Mouse (Mus musculus): Measurements from ENCODE around the gene Vps33b.

Vps33b gene

GRCm38 (mm10) chr7:80267764-80268163 lies 1.7 kb upstream of the Vps33b start:
- no peak for DNase-seq (ENCODE audit: low spot score in 2 of 2)

GRCm38 (mm10) chr7:80269751-80270255 lies 354 bp downstream of the Vps33b start:
- DNase-seq (ENCODE audit: low spot score in 2 of 2): no peak

DNA sequence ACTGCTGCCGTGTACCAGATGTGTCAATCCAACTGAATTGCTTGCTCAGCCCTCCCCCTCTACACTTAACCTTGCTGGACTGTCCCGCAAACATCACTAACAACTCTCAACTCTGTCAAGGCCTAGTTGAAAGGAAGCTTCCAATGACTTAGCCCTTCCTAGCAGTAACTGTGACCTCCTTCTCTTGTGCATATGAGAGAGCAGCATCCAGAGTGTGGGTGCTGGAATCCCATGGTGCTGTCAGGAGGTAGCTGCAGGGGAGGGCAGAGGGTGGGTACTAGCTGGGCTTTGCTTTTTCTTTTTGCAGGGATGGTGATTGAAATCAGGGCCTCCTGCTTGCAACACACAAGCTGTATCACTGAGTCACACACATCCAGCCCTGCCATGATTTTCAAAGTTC lies 4.0 kb downstream of the Vps33b start:
- DNase-seq (ENCODE audit: low spot score in 2 of 2): no peak

DNA sequence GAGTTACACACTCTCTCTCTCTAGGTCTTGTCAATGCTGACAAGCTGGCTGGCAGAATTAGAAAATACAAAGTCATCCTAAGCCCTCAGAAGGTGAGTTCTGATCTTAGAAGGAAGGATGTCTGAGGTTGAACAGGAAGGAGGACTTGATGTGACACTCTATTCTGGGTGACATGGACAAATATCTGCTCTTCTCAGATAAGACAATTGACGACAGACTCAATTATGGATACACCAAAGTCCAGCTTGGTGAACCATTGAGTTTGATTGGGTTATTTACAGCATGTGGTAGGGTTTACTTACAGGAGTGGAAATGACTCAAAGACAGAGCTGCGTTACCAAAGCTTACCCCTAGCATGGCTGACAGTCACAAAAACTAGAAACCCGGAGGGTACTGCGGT lies 6.9 kb downstream of the Vps33b start:
- no peak for DNase-seq (ENCODE audit: low spot score in 2 of 2)

- DNase-seq (ENCODE audit: low spot score in 2 of 2): no peak
These were observed 10.6 kb downstream of the Vps33b start for GRCm38 (mm10) chr7:80280032-80280431.

DNA sequence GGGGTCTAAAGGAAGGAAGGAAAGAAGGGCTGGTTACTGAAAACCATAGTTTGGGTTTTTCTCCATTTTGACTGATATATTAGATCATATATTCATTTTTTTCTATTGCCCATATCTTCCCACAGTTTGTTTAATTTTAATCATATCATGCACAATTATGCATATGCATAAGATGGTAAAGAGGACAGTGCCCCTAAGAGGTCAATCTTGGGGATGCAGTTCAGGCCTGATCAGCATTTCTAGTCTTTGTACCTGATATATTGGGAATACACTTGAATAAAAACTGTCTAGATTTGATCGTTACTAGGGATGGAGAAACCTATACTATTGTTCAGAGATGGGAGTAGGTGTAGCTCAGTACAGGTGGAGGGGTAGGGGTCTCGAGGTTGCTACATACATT lies 11.5 kb downstream of the Vps33b start:
- DNase-seq (ENCODE audit: low spot score in 2 of 2): no peak

DNA sequence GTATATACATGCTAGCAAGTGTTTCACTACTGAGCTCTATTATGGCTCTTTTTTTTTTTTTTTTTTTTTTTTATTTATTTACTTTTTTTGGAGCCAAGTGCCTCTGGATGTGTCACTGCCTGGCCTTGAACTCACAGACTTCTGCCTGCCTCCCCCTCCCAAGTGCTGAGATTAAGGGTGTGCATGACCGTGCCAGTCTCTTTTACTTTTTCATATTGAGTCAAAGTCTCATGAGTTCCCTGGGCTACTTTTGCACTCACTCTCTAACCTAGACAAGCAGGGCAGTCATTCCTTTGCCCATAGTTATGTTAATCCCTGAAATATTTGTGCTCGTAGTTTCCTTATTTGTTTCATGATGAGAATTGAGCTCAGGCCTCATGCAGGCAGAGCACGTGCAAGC lies 12.2 kb downstream of the Vps33b start:
- no peak for DNase-seq (ENCODE audit: low spot score in 2 of 2)

GRCm38 (mm10) chr7:80283226-80283918 lies 13.9 kb downstream of the Vps33b start:
- DNase-seq (ENCODE audit: low spot score in 2 of 2): no peak

DNA sequence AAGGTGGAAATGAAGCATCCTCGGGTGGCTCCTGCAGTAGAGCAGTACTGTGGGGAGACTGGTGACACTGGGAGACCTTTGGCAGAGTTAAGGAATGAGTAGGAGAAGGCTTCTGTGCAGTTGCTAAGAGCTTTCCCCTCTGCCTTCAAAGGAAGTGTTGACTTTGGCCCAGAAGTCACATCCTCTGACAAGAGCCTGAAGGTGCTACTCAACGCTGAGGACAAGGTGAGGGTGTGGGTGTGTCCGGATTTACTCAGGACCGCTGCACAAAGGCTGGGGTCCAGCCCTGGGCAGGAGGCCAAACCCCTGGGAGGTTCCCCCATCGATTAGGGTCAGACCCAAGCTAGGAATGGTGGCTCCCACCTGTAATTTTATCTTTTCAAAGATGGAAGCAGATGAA lies 14.9 kb downstream of the Vps33b start:
- DNase-seq (ENCODE audit: low spot score in 2 of 2): no peak

GRCm38 (mm10) chr7:80285725-80286124 lies 16.3 kb downstream of the Vps33b start:
- DNase-seq (ENCODE audit: low spot score in 2 of 2): no peak

DNA sequence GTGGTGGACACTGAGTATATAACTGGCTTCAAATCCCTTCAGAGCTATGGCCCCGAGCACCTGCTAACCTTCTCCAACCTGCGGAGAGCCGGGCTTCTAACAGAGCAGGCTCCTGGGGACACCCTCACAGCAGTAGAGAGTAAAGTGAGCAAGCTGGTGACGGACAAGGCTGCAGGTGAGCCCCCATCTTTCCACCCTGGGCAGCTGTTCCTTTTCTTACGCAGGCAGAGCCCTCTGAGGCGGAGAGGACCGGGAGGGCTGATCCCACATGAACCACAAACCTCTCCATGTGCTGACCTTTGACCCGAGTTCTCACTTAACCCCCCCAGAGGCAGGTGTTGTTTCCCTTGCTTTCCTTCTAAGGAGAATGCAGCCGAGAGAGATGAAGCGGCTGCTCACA lies 18.3 kb downstream of the Vps33b start:
- no peak for DNase-seq (ENCODE audit: low spot score in 2 of 2)

- DNase-seq (ENCODE audit: low spot score in 2 of 2): peak; percentile 98
These were observed 24.8 kb downstream of the Vps33b start, which contains the start of gene Prc1 for GRCm38 (mm10) chr7:80294062-80294763. Gene Prc1, plus strand, starts transcription at chr7:80294450.

GRCm38 (mm10) chr7:80294764-80295648 lies 25.6 kb downstream of the Vps33b start:
- no peak for DNase-seq (ENCODE audit: low spot score in 2 of 2)

- no peak for DNase-seq (ENCODE audit: low spot score in 2 of 2)
These were observed 27.0 kb downstream of the Vps33b start for GRCm38 (mm10) chr7:80296462-80296861.

- no peak for DNase-seq (ENCODE audit: low spot score in 2 of 2)
These were observed 27.6 kb downstream of the Vps33b start for GRCm38 (mm10) chr7:80297041-80297440.

DNA sequence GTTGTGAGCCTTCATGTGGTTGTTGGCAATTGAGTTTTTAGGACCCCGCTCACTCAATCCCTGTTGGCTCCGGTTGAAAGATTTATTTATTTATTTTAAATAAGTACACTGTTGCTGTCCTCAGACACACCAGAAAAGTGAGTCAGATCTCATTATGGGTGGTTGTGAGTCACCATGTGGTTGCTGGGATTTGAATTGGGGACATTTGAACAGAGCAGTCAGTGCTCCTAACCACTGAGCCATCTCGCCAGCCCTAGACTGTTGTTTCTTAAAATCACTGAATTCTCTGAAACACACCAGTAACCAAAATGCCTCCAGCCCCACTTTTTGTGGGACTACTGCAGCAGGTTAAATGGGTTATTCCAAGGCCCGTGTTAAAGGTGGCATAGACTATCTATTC lies 29.3 kb downstream of the Vps33b start:
- DNase-seq (ENCODE audit: low spot score in 2 of 2): no peak

- peak; percentile 12 to 35 for DNase-seq (ENCODE audit: low spot score in 2 of 2)
These were observed 30.1 kb downstream of the Vps33b start for GRCm38 (mm10) chr7:80299568-80299967.

GRCm38 (mm10) chr7:80301522-80301921 lies 32.1 kb downstream of the Vps33b start:
- no peak for DNase-seq (ENCODE audit: low spot score in 2 of 2)

DNA sequence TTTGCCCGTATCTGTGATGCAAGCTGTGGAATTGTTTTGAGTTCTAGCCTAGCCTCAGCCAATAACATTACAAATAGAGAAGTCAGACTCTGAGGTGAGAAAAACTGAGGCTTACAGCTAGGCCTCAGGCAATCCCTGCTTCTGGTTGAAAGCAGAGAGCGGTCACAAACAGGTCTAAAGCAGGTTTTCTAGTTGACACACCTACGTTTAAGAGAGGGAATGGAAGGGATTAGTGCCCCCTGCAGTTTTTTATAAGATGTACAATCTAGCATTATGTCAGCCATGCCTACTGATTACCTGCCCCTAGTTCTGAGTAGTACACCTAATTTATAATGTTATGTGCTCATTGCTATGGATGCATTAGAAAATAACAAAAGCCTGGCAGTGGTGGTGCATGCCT lies 38.3 kb downstream of the Vps33b start:
- DNase-seq (ENCODE audit: low spot score in 2 of 2): no peak

DNA sequence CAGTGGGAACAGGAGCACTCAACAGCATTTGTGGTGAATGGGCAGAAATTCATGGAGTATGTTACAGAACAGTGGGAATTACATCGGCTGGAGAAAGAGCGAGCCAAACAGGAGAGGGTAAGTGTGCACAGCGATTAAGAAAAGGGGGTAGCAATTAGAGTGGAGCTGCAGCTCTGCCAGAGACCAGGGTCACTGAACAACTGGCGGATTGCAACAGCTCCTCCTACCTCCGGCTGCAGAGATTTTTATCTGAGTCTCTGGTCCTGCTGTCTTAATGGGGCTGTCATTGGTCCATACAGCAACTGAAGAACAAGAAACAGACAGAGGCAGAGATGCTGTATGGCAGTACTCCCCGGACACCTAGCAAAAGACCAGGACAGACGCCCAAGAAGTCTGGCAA lies 41.3 kb downstream of the Vps33b start:
- DNase-seq (ENCODE audit: low spot score in 2 of 2): no peak

GRCm38 (mm10) chr7:80315733-80316132 lies 46.3 kb downstream of the Vps33b start:
- no peak for DNase-seq (ENCODE audit: low spot score in 2 of 2)

DNA sequence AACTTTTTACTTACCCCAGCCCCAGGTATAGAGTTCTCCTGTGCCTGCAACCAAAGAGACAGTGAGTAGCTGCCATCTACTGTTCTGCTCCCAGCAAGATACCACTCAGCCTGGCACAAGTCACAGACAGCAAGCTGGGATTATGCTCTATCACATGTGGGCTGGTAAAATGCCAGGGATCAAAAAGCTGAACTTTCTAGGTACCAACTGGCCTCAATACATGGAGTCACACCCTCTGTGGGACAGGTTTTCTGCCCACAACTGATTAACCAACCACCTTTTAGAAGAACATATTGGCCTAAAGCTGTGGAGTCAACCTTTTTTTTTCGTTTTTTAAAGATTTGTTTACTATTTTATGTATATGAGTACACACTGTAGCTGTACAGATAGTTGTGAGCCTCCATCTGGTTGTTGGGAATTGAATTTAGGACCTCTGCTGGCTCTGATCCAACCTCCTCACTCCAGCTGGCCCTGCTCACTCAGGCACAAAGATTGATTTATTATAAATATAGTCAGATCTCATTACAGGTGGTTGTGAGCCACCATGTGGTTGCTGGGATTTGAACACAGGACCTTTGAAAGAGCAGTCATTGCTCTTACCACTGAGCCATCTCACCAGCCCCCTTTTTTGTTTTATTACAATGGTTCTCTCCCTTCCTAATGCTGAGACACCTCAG lies 48.1 kb downstream of the Vps33b start:
- DNase-seq (ENCODE audit: low spot score in 2 of 2): no peak
